ENCODE assay signal across 11 mouse cellular contexts in genomic region chr5:146629636-146630035, GRCm38 (mm10). TPM values are rescaled to one million over a fixed set of nuclear protein-coding genes. Genes with fewer than 3 reads are reported as not detected.
DNase-seq lines count a peak whose midpoint lies in the region; ATAC-seq and TF ChIP-seq lines count a peak whose summit lies in the region.
"Had no signal": no experiment of that assay in that cellular context is flagged by ENCODE, and none has a peak within 500 bp of the region (broad histone marks: within the 10 kb centered on the region; RNA-seq: fewer than 3 reads in every experiment).

No protein-coding gene starts in this region.

- no peak overlapping the region for H3K27ac ChIP-seq in hindbrain, postnatal 0 days
- no peak overlapping the region for H3K27ac ChIP-seq in hindbrain, embryonic 16.5 days (ENCODE audit: low read depth, low read length)
- no peak overlapping the region; the same call in 1 of the 2 replicates for H3K27ac ChIP-seq in bone marrow, adult 2 months (ENCODE audit: control insufficient read depth, insufficient read depth, low read depth, low read length, poor library complexity)
- H3K27ac ChIP-seq: hindbrain, embryonic 13.5 days; lung, embryonic 15.5 days had no signal

- no peak for DNase-seq in hindbrain, postnatal 0 days (ENCODE audit: low spot score)
- peak; percentile 1 for DNase-seq in lung, postnatal 14 days
- no peak for DNase-seq in lung, postnatal 10 days
- peak; percentile 6 for DNase-seq in ES-CJ7 (ENCODE audit: low read depth, low spot score)

- no peaks in the 10 kb centered on the region; the same call in 1 of the 2 replicates for H3K4me1 ChIP-seq in hindbrain, postnatal 0 days (ENCODE audit: insufficient read depth, low read length)
- H3K4me1 ChIP-seq in hindbrain, embryonic 16.5 days (ENCODE audit: control insufficient read depth, insufficient read depth, low read depth, low read length) = no peaks in the 10 kb centered on the region
- H3K4me1 ChIP-seq in bone marrow, adult 2 months (ENCODE audit: control insufficient read depth, insufficient read depth, low read length) = no peaks in the 10 kb centered on the region; the same call in 1 of the 2 replicates
- H3K4me1 ChIP-seq: heart, embryonic 12.5 days; lung, embryonic 15.5 days had no signal

- whole genome bisulfite sequencing in hindbrain, postnatal 0 days = 76% methylated on average over 10 of the region's 10 CpGs
- WGBS in hindbrain, embryonic 16.5 days = 81% methylated on average over 10 of the region's 10 CpGs
- WGBS in bone marrow, adult 2 months = 80% methylated on average over 10 of the region's 10 CpGs

- peak; percentile 31; the same call in 1 of the 2 replicates for TF ChIP-seq CTCF in hindbrain, postnatal 0 days (IDR thresholded peaks at IDR 0.05; ENCODE audit: low read depth)
- peak; percentile 36; the same call in 1 of the 2 replicates for TF ChIP-seq CTCF in bone marrow, adult 2 months (IDR thresholded peaks at IDR 0.05; ENCODE audit: control insufficient read depth, insufficient read depth, low read length)

- H3K9ac ChIP-seq in hindbrain, postnatal 0 days (replicated peaks; ENCODE audit: low read length) = no peak overlapping the region
- no peak overlapping the region for H3K9ac ChIP-seq in hindbrain, embryonic 16.5 days (ENCODE audit: low read depth, low read length)
- H3K9ac ChIP-seq: heart, embryonic 12.5 days; hindbrain, embryonic 13.5 days; lung, embryonic 15.5 days had no signal

- no peaks in the 10 kb centered on the region for H3K36me3 ChIP-seq in hindbrain, postnatal 0 days (ENCODE audit: insufficient read depth, low read length)
- H3K36me3 ChIP-seq in hindbrain, embryonic 16.5 days (ENCODE audit: control insufficient read depth, insufficient read depth, low read length) = no peaks in the 10 kb centered on the region
- H3K36me3 ChIP-seq: heart, embryonic 12.5 days; hindbrain, embryonic 13.5 days; lung, embryonic 15.5 days had no signal

- no peaks in the 10 kb centered on the region for H3K9me3 ChIP-seq in hindbrain, postnatal 0 days (ENCODE audit: low read length)
- no peaks in the 10 kb centered on the region for H3K9me3 ChIP-seq in hindbrain, embryonic 16.5 days (ENCODE audit: control insufficient read depth, low read length)
- H3K9me3 ChIP-seq: heart, embryonic 12.5 days; hindbrain, embryonic 13.5 days; lung, embryonic 15.5 days had no signal

- TF ChIP-seq POLR2A in bone marrow, adult 2 months (IDR thresholded peaks at IDR 0.05; ENCODE audit: borderline replicate concordance, control insufficient read depth, low read depth, low read length) = no peak

- no peak overlapping the region for H3K4me3 ChIP-seq in hindbrain, postnatal 0 days (ENCODE audit: low read length)
- no peak overlapping the region for H3K4me3 ChIP-seq in hindbrain, embryonic 16.5 days (ENCODE audit: low read length)
- H3K4me3 ChIP-seq in bone marrow, adult 2 months (replicated peaks; ENCODE audit: control insufficient read depth, low read depth, low read length) = no peak overlapping the region
- H3K4me3 ChIP-seq: heart, embryonic 12.5 days; hindbrain, embryonic 13.5 days; lung, embryonic 15.5 days had no signal

- H3K4me2 ChIP-seq in hindbrain, postnatal 0 days (ENCODE audit: low read depth, low read length) = no peak overlapping the region
- no peak overlapping the region for H3K4me2 ChIP-seq in hindbrain, embryonic 16.5 days (ENCODE audit: low read length)
- H3K4me2 ChIP-seq: heart, embryonic 12.5 days; hindbrain, embryonic 13.5 days; lung, embryonic 15.5 days had no signal

- H3K27me3 ChIP-seq in hindbrain, postnatal 0 days (ENCODE audit: insufficient read depth, low read length) = no peaks in the 10 kb centered on the region
- no peaks in the 10 kb centered on the region for H3K27me3 ChIP-seq in hindbrain, embryonic 16.5 days (replicated peaks; ENCODE audit: control insufficient read depth, insufficient read depth, low read length)
- H3K27me3 ChIP-seq: heart, embryonic 12.5 days; hindbrain, embryonic 13.5 days; lung, embryonic 15.5 days had no signal

- no peak for ATAC-seq in hindbrain, postnatal 0 days
- no peak for ATAC-seq in hindbrain, embryonic 16.5 days
- no peak for ATAC-seq in granulocyte monocyte progenitor cell, adult 5-6 weeks (replicated peaks; ENCODE audit: poor library complexity, severe bottlenecking)

RNA-seq across cellular contexts. Expression of gene Gpr12, which starts 44.6 kb away (rescaled TPM):
- total RNA-seq in hindbrain, postnatal 0 days (2014; rRNA removed) = 37.2 and 38.6 TPM in 2 replicates
- polyA plus RNA-seq in hindbrain, postnatal 0 days (2015; fragmentation: Nextera tagmentation; extraction: Ambion mirVana) = 14.6 and 18.9 TPM in 2 replicates
- polyA plus RNA-seq in hindbrain, embryonic 16.5 days (2015; fragmentation: Nextera tagmentation; extraction: Ambion mirVana) = 28.0 and 29.8 TPM in 2 replicates
- polyA plus RNA-seq in bone marrow, adult 2 months (2011; ENCODE audit: insufficient read depth, insufficient read length, low replicate concordance, missing spikeins) = 0.66 and 1.0 TPM in 2 replicates
- not detected in 2 replicates for total RNA-seq in granulocyte monocyte progenitor cell, adult 5-6 weeks (2014; fragmentation: Nextera tagmentation)
- not detected in 2 replicates for total RNA-seq in granulocyte monocyte progenitor cell, adult 5-6 weeks (2017)
- total RNA-seq: monocyte, adult 5-6 weeks had no signal
- polyA plus RNA-seq: heart, embryonic 12.5 days; lung, embryonic 15.5 days had no signal

Comparison
In these comparisons a context has a peak if more than half of its experiments do, and no peak if none do; other contexts are left out.
1. DNase-seq: peak in lung, postnatal 14 days (single experiment) and ES-CJ7 (single experiment); none in hindbrain, postnatal 0 days (single experiment) and lung, postnatal 10 days (single experiment).